Mouse (Mus musculus) myocyte (in vitro differentiated cells): Measurements from ENCODE around the gene Fam19a5. TPM values are rescaled to one million over a fixed set of nuclear protein-coding genes. Genes with fewer than 3 reads are reported as not detected.

Source experiments
- H3K27me3 ChIP-seq: one replicate; pipeline ENCODE4 v1.6.1; 2011; ENCODE audit not compliant: control insufficient read depth, insufficient read depth, insufficient read length
- H3K36me3 ChIP-seq: one replicate; pipeline ENCODE4 v1.6.1; 2011; ENCODE audit not compliant: control insufficient read depth, insufficient read depth
- H3K4me2 ChIP-seq: one replicate; pipeline ENCODE4 v1.6.1; 2011; ENCODE audit warnings: low read depth, control low read depth
- H3K4me3 ChIP-seq: one replicate; pipeline ENCODE4 v1.5.1; 2011; ENCODE audit warnings: mild to moderate bottlenecking, control low read depth, moderate library complexity
- H3K79me2 ChIP-seq: one replicate; pipeline ENCODE4 v1.6.1; 2011; ENCODE audit not compliant: control insufficient read depth, insufficient read depth
- H3ac ChIP-seq: one replicate; pipeline ENCODE4 v1.6.1; 2011; ENCODE audit not compliant: control insufficient read depth, insufficient read length
- CEBPB ChIP-seq: IDR thresholded peaks from 2 replicates; pipeline ENCODE4 v1.6.1; 2011; ENCODE audit warnings: mild to moderate bottlenecking, moderate library complexity; ENCODE audit not compliant: poor library complexity, insufficient read depth, severe bottlenecking
- E2F4 ChIP-seq: IDR thresholded peaks from one replicate; pipeline ENCODE4 v1.6.1; 2011; ENCODE audit warnings: mild to moderate bottlenecking, control low read depth, moderate library complexity; ENCODE audit not compliant: insufficient read depth
- MAX ChIP-seq: IDR thresholded peaks from one replicate; pipeline ENCODE4 v1.6.1; 2011; ENCODE audit warnings: low read depth, mild to moderate bottlenecking, control low read depth
- MYOD1 ChIP-seq, 3 experiments: IDR thresholded peaks; one replicate each; pipeline ENCODE4 v1.6.1; 2011; ENCODE audit warnings: control low read depth in 2 of 3, low read depth in 2 of 3, mild to moderate bottlenecking in 2 of 3, moderate library complexity in 1 of 3; ENCODE audit not compliant: insufficient read length in 2 of 3, control insufficient read depth in 1 of 3
- MYOG ChIP-seq, 3 experiments: IDR thresholded peaks; one replicate each; pipeline ENCODE4 v1.6.1; 2011; ENCODE audit warnings: control low read depth in 2 of 3, low read depth in 2 of 3, mild to moderate bottlenecking in 2 of 3; ENCODE audit not compliant: insufficient read length in 2 of 3, control insufficient read depth in 1 of 3, insufficient read depth in 1 of 3
- POLR2A ChIP-seq: IDR thresholded peaks from one replicate; pipeline ENCODE4 v1.6.1; 2011; ENCODE audit warnings: low read depth, mild to moderate bottlenecking, control low read depth, moderate library complexity; ENCODE audit not compliant: insufficient read length
- POLR2AphosphoS2 ChIP-seq: IDR thresholded peaks from one replicate; pipeline ENCODE4 v1.6.1; 2011; ENCODE audit warnings: low read depth, control low read depth; ENCODE audit not compliant: insufficient read length
- REST ChIP-seq: IDR thresholded peaks from one replicate; pipeline ENCODE4 v1.6.1; 2011; ENCODE audit warnings: mild to moderate bottlenecking, control low read depth, moderate library complexity; ENCODE audit not compliant: insufficient read depth, insufficient read length
- SRF ChIP-seq: IDR thresholded peaks from one replicate; pipeline ENCODE4 v1.6.1; 2011; ENCODE audit warnings: low read depth; ENCODE audit not compliant: control insufficient read depth, insufficient read length
- TCF12 ChIP-seq: IDR thresholded peaks from one replicate; pipeline ENCODE4 v1.6.1; 2011; ENCODE audit warnings: mild to moderate bottlenecking, control low read depth; ENCODE audit not compliant: poor library complexity, insufficient read depth, severe bottlenecking
- TCF3 ChIP-seq: IDR thresholded peaks from one replicate; pipeline ENCODE4 v1.6.1; 2011; ENCODE audit warnings: low read depth, control low read depth; ENCODE audit not compliant: insufficient read length
- USF1 ChIP-seq: IDR thresholded peaks from one replicate; pipeline ENCODE4 v1.6.1; 2011; ENCODE audit warnings: low read depth, mild to moderate bottlenecking, control low read depth, moderate library complexity
- polyA plus RNA-seq: library from polyadenylated mRNA; unstranded; fragments of >200 nt; fragmentation: generic; extraction: Trizol; gene quantifications from one replicate; pipeline ENCODE4 v1.2.1, GENCODE M21; 2012; ENCODE audit warnings: missing spikeins

Fam19a5 gene
- polyA plus RNA-seq, result 2.7 TPM

GRCm38 (mm10) chr15:87543599-87544338 lies at the start of gene Fam19a5:
Fam19a5 (plus strand) TSS chr15:87544299.
- H3K36me3 ChIP-seq, result no peaks in the 10 kb centered on the region

GRCm38 (mm10) chr15:87501737-87502136 lies 42.4 kb upstream of the Fam19a5 start:
- Histone ChIP-seq H3K4me2 (no peak overlapping the region), H3K79me2 (no peaks in the 10 kb centered on the region), H3ac (no peak overlapping the region), H3K36me3 (no peaks in the 10 kb centered on the region), H3K4me3 (no peak overlapping the region), H3K27me3 (no peaks in the 10 kb centered on the region)
- TF ChIP-seq TCF3 (no peak), MYOG (IDR thresholded peaks at IDR 0.05; ENCODE audit: control insufficient read depth in 1 of 3, insufficient read depth in 1 of 3, insufficient read length in 2 of 3, low read depth in 2 of 3) (no peak), CEBPB (no peak), TCF12 (no peak), POLR2AphosphoS2 (no peak), SRF (no peak), USF1 (no peak), E2F4 (no peak), POLR2A (no peak), MYOD1 (IDR thresholded peaks at IDR 0.05; ENCODE audit: control insufficient read depth in 1 of 3, insufficient read length in 2 of 3, low read depth in 2 of 3) (no peak), MAX (no peak), REST (no peak)

More at GRCm38 (mm10) chr15:87543599-87544338, at the start of gene Fam19a5:
- Histone ChIP-seq H3K79me2 (no peaks in the 10 kb centered on the region), H3K4me3 (no peak within 1 kb of the TSS), H3ac (no peak within 1 kb of the TSS), H3K4me2 (no peak within 1 kb of the TSS), H3K27me3 (no peaks in the 10 kb centered on the region)
- TF ChIP-seq CEBPB (no peak), SRF (no peak), MYOD1 (IDR thresholded peaks at IDR 0.05; ENCODE audit: control insufficient read depth in 1 of 3, insufficient read length in 2 of 3, low read depth in 2 of 3) (no peak), TCF3 (no peak), MAX (no peak), USF1 (no peak), POLR2A (no peak)

GRCm38 (mm10) chr15:87507349-87507748 lies 36.8 kb upstream of the Fam19a5 start:
- no peak overlapping the region for H3ac ChIP-seq
- no peaks in the 10 kb centered on the region for H3K27me3 ChIP-seq
- no peak overlapping the region for H3K4me3 ChIP-seq
- H3K36me3 ChIP-seq, result no peaks in the 10 kb centered on the region
- H3K4me2 ChIP-seq, result no peak overlapping the region
- TF ChIP-seq POLR2A (no peak), REST (no peak), MYOG (IDR thresholded peaks at IDR 0.05; ENCODE audit: control insufficient read depth in 1 of 3, insufficient read depth in 1 of 3, insufficient read length in 2 of 3, low read depth in 2 of 3) (no peak), USF1 (no peak), E2F4 (no peak), TCF12 (no peak), TCF3 (no peak), MAX (no peak), SRF (no peak), MYOD1 (IDR thresholded peaks at IDR 0.05; ENCODE audit: control insufficient read depth in 1 of 3, insufficient read length in 2 of 3, low read depth in 2 of 3) (no peak), CEBPB (no peak), POLR2AphosphoS2 (no peak)
- H3K79me2 ChIP-seq, result no peaks in the 10 kb centered on the region

- no peak overlapping the region for H3ac ChIP-seq
- TF ChIP-seq POLR2AphosphoS2, result no peak
- TF ChIP-seq REST, result no peak
- no peak for TF ChIP-seq SRF
- TF ChIP-seq TCF3, result no peak
- TF ChIP-seq E2F4, result no peak
- no peak for TF ChIP-seq TCF12
- no peak for TF ChIP-seq MAX
- no peak overlapping the region for H3K4me2 ChIP-seq
- no peaks in the 10 kb centered on the region for H3K27me3 ChIP-seq
- no peak overlapping the region for H3K4me3 ChIP-seq
- H3K36me3 ChIP-seq, result no peaks in the 10 kb centered on the region
- no peaks in the 10 kb centered on the region for H3K79me2 ChIP-seq
Measured at GRCm38 (mm10) chr15:87510886-87511285, 33.2 kb upstream of the Fam19a5 start.

DNA sequence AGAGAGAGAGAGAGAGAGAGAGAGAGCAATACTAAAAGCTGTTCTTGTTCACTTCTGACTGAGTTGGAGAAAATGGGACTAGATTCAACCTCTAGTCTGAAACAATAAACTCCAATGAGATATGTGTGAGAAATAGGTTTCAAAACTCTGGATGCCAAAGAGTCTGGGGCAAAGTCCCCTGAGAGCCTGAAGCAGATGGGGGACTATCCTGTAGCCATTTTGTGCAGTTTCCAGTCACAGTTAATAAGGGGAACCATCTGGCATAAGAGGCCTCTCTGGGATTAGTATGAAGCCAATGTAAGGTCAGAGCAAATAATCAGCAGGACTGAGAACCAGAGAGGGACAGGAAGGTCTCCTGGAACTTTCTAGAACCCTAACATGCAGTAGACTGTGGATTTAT lies 25.9 kb upstream of the Fam19a5 start:
- TF ChIP-seq SRF (no peak), CEBPB (no peak), E2F4 (no peak), MAX (no peak), MYOG (IDR thresholded peaks at IDR 0.05; ENCODE audit: control insufficient read depth in 1 of 3, insufficient read depth in 1 of 3, insufficient read length in 2 of 3, low read depth in 2 of 3) (no peak), TCF12 (no peak), POLR2AphosphoS2 (no peak), REST (no peak), TCF3 (no peak), MYOD1 (IDR thresholded peaks at IDR 0.05; ENCODE audit: control insufficient read depth in 1 of 3, insufficient read length in 2 of 3, low read depth in 2 of 3) (no peak), USF1 (no peak)
- Histone ChIP-seq H3ac (no peak overlapping the region), H3K36me3 (no peaks in the 10 kb centered on the region), H3K4me3 (no peak overlapping the region), H3K27me3 (no peaks in the 10 kb centered on the region), H3K79me2 (no peaks in the 10 kb centered on the region), H3K4me2 (no peak overlapping the region)
